9 mouse cellular contexts compared by ENCODE assay signal in genomic region chr5:146919874-146920273, GRCm38 (mm10). TPM values are rescaled to one million over a fixed set of nuclear protein-coding genes. Genes with fewer than 3 reads are reported as not detected.
A peak's percentile ranks its signal among the peaks of the same experiment; 100 is the strongest.
DNase-seq lines count a peak whose midpoint lies in the region; ATAC-seq and TF ChIP-seq lines count a peak whose summit lies in the region.
"Had no signal": no experiment of that assay in that cellular context is flagged by ENCODE, and none has a peak within 500 bp of the region (broad histone marks: within the 10 kb centered on the region; RNA-seq: fewer than 3 reads in every experiment).

No protein-coding gene starts in this region.

- peak overlapping the region; percentile 57 for H3K4me2 ChIP-seq in lung, embryonic 14.5 days
- H3K4me2 ChIP-seq in forebrain, embryonic 14.5 days (ENCODE audit: low read length): peak overlapping the region; percentile 50
- H3K4me2 ChIP-seq in limb, embryonic 14.5 days (replicated peaks; ENCODE audit: low read depth, low read length, severe bottlenecking): peak overlapping the region; percentile 56

- H3K9me3 ChIP-seq in lung, embryonic 14.5 days (ENCODE audit: low read depth, low read length): no peaks in the 10 kb centered on the region
- no peaks in the 10 kb centered on the region for H3K9me3 ChIP-seq in forebrain, embryonic 14.5 days (replicated peaks; ENCODE audit: control insufficient read depth, low read length)
- H3K9me3 ChIP-seq in limb, embryonic 14.5 days (ENCODE audit: control insufficient read depth, low read length): no peaks in the 10 kb centered on the region

- no peak for TF ChIP-seq POLR2A in limb, embryonic 14.5 days (IDR thresholded peaks at IDR 0.05; ENCODE audit: borderline replicate concordance, extremely low read depth, insufficient read depth, insufficient read length)
- TF ChIP-seq POLR2A in small intestine, adult 2 months (IDR thresholded peaks at IDR 0.05; ENCODE audit: low read depth, low read length): no peak

- no peak overlapping the region for H3K9ac ChIP-seq in lung, embryonic 14.5 days
- no peak overlapping the region; the same call in 1 of the 2 replicates for H3K9ac ChIP-seq in forebrain, embryonic 14.5 days (ENCODE audit: low read length)
- peak overlapping the region; percentile 43; the same call in 1 of the 2 replicates for H3K9ac ChIP-seq in limb, embryonic 14.5 days (ENCODE audit: low read depth, low read length, severe bottlenecking)

- no peaks in the 10 kb centered on the region for H3K36me3 ChIP-seq in lung, embryonic 14.5 days (ENCODE audit: insufficient read depth)
- H3K36me3 ChIP-seq in forebrain, embryonic 14.5 days (ENCODE audit: control insufficient read depth, insufficient read depth, low read length): no peaks in the 10 kb centered on the region
- no peaks in the 10 kb centered on the region for H3K36me3 ChIP-seq in limb, embryonic 14.5 days (ENCODE audit: control insufficient read depth, insufficient read depth, low read length)
- no peaks in the 10 kb centered on the region for H3K36me3 ChIP-seq in small intestine, adult 2 months (ENCODE audit: control insufficient read depth, insufficient read depth, low read length)

- no peak for ATAC-seq in lung, embryonic 14.5 days (ENCODE audit: insufficient read depth)
- ATAC-seq in forebrain, embryonic 14.5 days: no peak
- ATAC-seq in limb, embryonic 14.5 days (ENCODE audit: low FRiP score, low read depth): peak; percentile 16; the same call in 1 of the 2 replicates

- no peak for DNase-seq in lung, embryonic 14.5 days
- DNase-seq in lung, postnatal 25 days (ENCODE audit: low spot score): no peak
- no peak for DNase-seq in forebrain, embryonic 14.5 days (ENCODE audit: low spot score)
- DNase-seq in limb, embryonic 14.5 days (ENCODE audit: low spot score): no peak
- no peak for DNase-seq in adrenal gland, postnatal 36 days
- no peak for DNase-seq in right cerebral cortex, postnatal 4 days
- no peak for DNase-seq in cerebellum, postnatal 10 days
- DNase-seq: gastrocnemius, postnatal 36 days had no signal

- whole genome bisulfite sequencing in lung, embryonic 14.5 days: 9% methylated on average over 6 of the region's 6 CpGs
- WGBS in forebrain, embryonic 14.5 days: 35% methylated on average over 6 of the region's 6 CpGs
- 3% methylated on average over 6 of the region's 6 CpGs for WGBS in limb, embryonic 14.5 days
- WGBS in small intestine, adult 2 months: 34% methylated on average over 6 of the region's 6 CpGs

- TF ChIP-seq CTCF in lung, embryonic 14.5 days (IDR thresholded peaks at IDR 0.05; ENCODE audit: low read depth): no peak
- TF ChIP-seq CTCF in small intestine, adult 2 months (IDR thresholded peaks at IDR 0.05; ENCODE audit: extremely low read depth, insufficient read length, insufficient replicate concordance, low read depth, low read length): no peak

- no peaks in the 10 kb centered on the region for H3K27me3 ChIP-seq in lung, embryonic 14.5 days (ENCODE audit: insufficient read depth, low read length)
- no peaks in the 10 kb centered on the region for H3K27me3 ChIP-seq in forebrain, embryonic 14.5 days (replicated peaks; ENCODE audit: control insufficient read depth, insufficient read depth, low read length)
- no peaks in the 10 kb centered on the region; the same call in 1 of the 2 replicates for H3K27me3 ChIP-seq in limb, embryonic 14.5 days (ENCODE audit: control insufficient read depth, insufficient read depth, low read length)
- 0 out of 2 replicates have a peak, but pooled peaks cover 2% of the 10 kb centered on the region for H3K27me3 ChIP-seq in small intestine, adult 2 months (ENCODE audit: control insufficient read depth, insufficient read depth, low read length)

- 0 out of 2 replicates have a peak overlapping the region, but pooled peaks have one; percentile 17 for H3K4me3 ChIP-seq in lung, embryonic 14.5 days (ENCODE audit: low read depth, low read length)
- no peak overlapping the region for H3K4me3 ChIP-seq in forebrain, embryonic 14.5 days (ENCODE audit: low read depth, low read length)
- H3K4me3 ChIP-seq in limb, embryonic 14.5 days (replicated peaks; ENCODE audit: low read length): peak overlapping the region; percentile 25
- H3K4me3 ChIP-seq in small intestine, adult 2 months (ENCODE audit: low read depth, low read length): peak overlapping the region; percentile 28; the same call in 1 of the 2 replicates

- H3K27ac ChIP-seq in lung, embryonic 14.5 days (ENCODE audit: low read depth): no peak overlapping the region
- no peak overlapping the region for H3K27ac ChIP-seq in forebrain, embryonic 14.5 days (ENCODE audit: low read depth, low read length)
- H3K27ac ChIP-seq in limb, embryonic 14.5 days (replicated peaks; ENCODE audit: low read depth, low read length): no peak overlapping the region
- H3K27ac ChIP-seq in small intestine, adult 2 months (ENCODE audit: insufficient read depth, low read depth, low read length): no peak overlapping the region

- H3K4me1 ChIP-seq in lung, embryonic 14.5 days (ENCODE audit: insufficient read depth): peaks cover 2% of the 10 kb centered on the region; the same call in 1 of the 2 replicates
- no peaks in the 10 kb centered on the region for H3K4me1 ChIP-seq in forebrain, embryonic 14.5 days (ENCODE audit: control insufficient read depth, insufficient read depth, low read length)
- H3K4me1 ChIP-seq in limb, embryonic 14.5 days (ENCODE audit: control insufficient read depth, insufficient read depth, low read length): peaks cover 9% of the 10 kb centered on the region
- peaks cover 5% of the 10 kb centered on the region; the same call in 1 of the 2 replicates for H3K4me1 ChIP-seq in small intestine, adult 2 months (ENCODE audit: control insufficient read depth, insufficient read depth, insufficient read length, low read length)

RNA-seq across cellular contexts. Expression of gene Gtf3a, which starts 28.6 kb away (rescaled TPM):
- 124 and 130 TPM in 2 replicates for polyA plus RNA-seq in lung, embryonic 14.5 days (2014; fragmentation: Nextera tagmentation; extraction: Ambion mirVana)
- polyA plus RNA-seq in forebrain, embryonic 14.5 days (2014; fragmentation: Nextera tagmentation; extraction: Ambion mirVana): 99.7 and 110 TPM in 2 replicates
- 77.7 and 87.0 TPM in 2 replicates for polyA plus RNA-seq in limb, embryonic 14.5 days (2012; rRNA removed)
- 100 and 101 TPM in 2 replicates for polyA plus RNA-seq in limb, embryonic 14.5 days (2014; fragmentation: Nextera tagmentation; extraction: Ambion mirVana)
- polyA plus RNA-seq in small intestine, adult 2 months (2012; rRNA removed): 31.9 and 51.6 TPM in 2 replicates
- total RNA-seq in adrenal gland, postnatal 36 days (2021): 10 to 100 TPM; 26.6 to 33.1 TPM

RNA-seq across cellular contexts. Expression of gene Mtif3, which starts 43.7 kb away (rescaled TPM):
- polyA plus RNA-seq in lung, embryonic 14.5 days (2014; fragmentation: Nextera tagmentation; extraction: Ambion mirVana): 19.8 and 21.8 TPM in 2 replicates
- 27.1 and 34.4 TPM in 2 replicates for polyA plus RNA-seq in forebrain, embryonic 14.5 days (2014; fragmentation: Nextera tagmentation; extraction: Ambion mirVana)
- 12.5 and 14.5 TPM in 2 replicates for polyA plus RNA-seq in limb, embryonic 14.5 days (2012; rRNA removed)
- polyA plus RNA-seq in limb, embryonic 14.5 days (2014; fragmentation: Nextera tagmentation; extraction: Ambion mirVana): 24.8 and 27.2 TPM in 2 replicates
- 7.2 and 13.1 TPM in 2 replicates for polyA plus RNA-seq in small intestine, adult 2 months (2012; rRNA removed)
- 10 to 100 TPM; 24.0 to 31.5 TPM for total RNA-seq in adrenal gland, postnatal 36 days (2021)
